Mouse (Mus musculus) liver, embryonic 14 days (tissue): ENCODE data around the gene Gm12253. TPM values are rescaled to one million over a fixed set of nuclear protein-coding genes. Genes with fewer than 3 reads are reported as not detected.

Source experiments
- polyA plus RNA-seq: library from polyadenylated mRNA; depleted of rRNA; stranded (reverse); fragments of >200 nt; gene quantifications from 2 replicates; pipeline ENCODE4 v1.2.3, GENCODE M21; 2012; rRNA removed

Gm12253 gene
- not detected in 2 replicates for polyA plus RNA-seq

GRCm38 (mm10) chr11:58432259-58432658, at the start of gene Gm12253:
TSS of gene Gm12253 (plus strand) at chr11:58432559.

GRCm38 (mm10) chr11:58420815-58421214, 11.5 kb upstream of the Gm12253 start, which contains the start of gene 1810065E05Rik:
TSS of gene 1810065E05Rik (plus strand) at chr11:58421111.

GRCm38 (mm10) chr11:58452759-58453158, 20.4 kb downstream of the Gm12253 start, which contains the start of gene Lypd9:
TSS of gene Lypd9 (minus strand) at chr11:58452923.

GRCm38 (mm10) chr11:58462170-58462569, 29.8 kb downstream of the Gm12253 start, which contains the start of gene Olfr30:
TSS of gene Olfr30 (minus strand) at chr11:58462270.

Other genes starting within 250 kb of the Gm12253 start
- 5.5 and 8.0 TPM in 2 replicates for gene Igtp, start 233.0 kb upstream of the Gm12253 start, polyA plus RNA-seq
- 3.3 and 4.7 TPM in 2 replicates for gene Irgm2, start 232.9 kb upstream of the Gm12253 start, polyA plus RNA-seq
- 0.44 and 0.82 TPM in 2 replicates for gene 4930438A08Rik, start 157.8 kb upstream of the Gm12253 start, polyA plus RNA-seq
- 17.1 and 18.8 TPM in 2 replicates for gene Zfp692, start 125.5 kb upstream of the Gm12253 start, polyA plus RNA-seq
- 19.2 and 22.1 TPM in 2 replicates for gene Zfp672, start 102.2 kb upstream of the Gm12253 start, polyA plus RNA-seq
- gene Sh3bp5l, start 101.8 kb upstream of the Gm12253 start, polyA plus RNA-seq: 8.1 and 9.0 TPM in 2 replicates
- gene Lypd8, start 53.5 kb upstream of the Gm12253 start, polyA plus RNA-seq: 0.03 TPM in 1 of 2 replicates, not detected in the other
- not detected in 2 replicates for gene 1810065E05Rik, start 11.4 kb upstream of the Gm12253 start, polyA plus RNA-seq
- gene Lypd9, start 20.4 kb downstream of the Gm12253 start, polyA plus RNA-seq: not detected in 2 replicates
- gene Olfr30, start 29.7 kb downstream of the Gm12253 start, polyA plus RNA-seq: not detected in 2 replicates
- gene Olfr332, start 60.0 kb downstream of the Gm12253 start, polyA plus RNA-seq: not detected in 2 replicates
- gene Olfr331, start 70.0 kb downstream of the Gm12253 start, polyA plus RNA-seq: not detected in 2 replicates
- not detected in 2 replicates for gene Olfr330, start 102.3 kb downstream of the Gm12253 start, polyA plus RNA-seq
- not detected in 2 replicates for gene Olfr329-ps, start 113.9 kb downstream of the Gm12253 start, polyA plus RNA-seq
- not detected in 2 replicates for gene Olfr328, start 123.1 kb downstream of the Gm12253 start, polyA plus RNA-seq
- not detected in 2 replicates for gene Olfr224, start 138.0 kb downstream of the Gm12253 start, polyA plus RNA-seq
- gene Olfr325, start 145.2 kb downstream of the Gm12253 start, polyA plus RNA-seq: not detected in 2 replicates
- not detected in 2 replicates for gene Olfr324, start 162.6 kb downstream of the Gm12253 start, polyA plus RNA-seq
- gene 2210407C18Rik, start 183.5 kb downstream of the Gm12253 start, polyA plus RNA-seq: not detected in 2 replicates
- not detected in 2 replicates for gene Olfr323, start 197.9 kb downstream of the Gm12253 start, polyA plus RNA-seq
- gene Trim58, start 207.9 kb downstream of the Gm12253 start, polyA plus RNA-seq: 8.3 and 10.1 TPM in 2 replicates
- gene Olfr322, start 226.2 kb downstream of the Gm12253 start, polyA plus RNA-seq: 0.03 TPM in 2 replicates
- not detected in 2 replicates for gene Olfr320, start 248.5 kb downstream of the Gm12253 start, polyA plus RNA-seq